Mouse (Mus musculus): ENCODE results near the gene Krtap4-16. TPM values are rescaled to one million over a fixed set of nuclear protein-coding genes. Genes with fewer than 3 reads are reported as not detected.
"Not testable (repeated sequence)": the region's sequence is repeated elsewhere in the genome, so short reads cannot be mapped to it uniquely, and the experiment has no call there.

The Krtap4-16 gene
- not detected in 2 replicates for polyA plus RNA-seq (2014; fragmentation: Nextera tagmentation; extraction: Ambion mirVana)

DNA sequence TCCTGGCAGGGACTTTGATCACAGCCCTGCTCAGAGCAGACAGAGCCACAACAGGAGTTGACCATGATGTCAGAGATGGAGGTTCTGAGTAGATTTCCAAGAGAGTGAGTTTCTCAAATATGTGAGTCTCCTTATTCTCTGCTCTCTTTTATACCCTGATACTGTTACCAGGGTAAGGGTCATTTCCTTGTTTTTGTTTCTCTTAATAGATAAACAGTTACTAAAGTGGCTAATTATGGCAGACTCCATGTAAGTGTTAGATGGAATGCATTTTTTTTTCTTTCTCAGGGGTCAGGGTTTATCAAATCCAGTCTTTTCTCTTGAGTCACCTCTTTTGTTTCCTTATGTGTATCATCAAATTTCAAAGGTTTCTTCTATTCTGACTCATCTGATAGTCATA is at the start of gene Krtap4-16:
TSS of gene Krtap4-16 (minus strand) at position 101 of the 400 bp plus-strand sequence.
- ATAC-seq (ENCODE audit: insufficient number of reproducible peaks, low FRiP score, low TSS enrichment, low read depth) (no peak), DNase-seq (ENCODE audit: low spot score) (no peak)
- Histone ChIP-seq H3K9me3 (ENCODE audit: control insufficient read depth, low read length) (no peaks in the 10 kb centered on the region), H3K4me2 (ENCODE audit: low read depth, severe bottlenecking) (no peak within 1 kb of the TSS), H3K4me1 (ENCODE audit: control insufficient read depth, insufficient read depth, low read length) (no peaks in the 10 kb centered on the region), H3K27me3 (ENCODE audit: control insufficient read depth, insufficient read depth, low read length) (no peaks in the 10 kb centered on the region), H3K36me3 (ENCODE audit: control insufficient read depth, insufficient read depth, low read length) (no peaks in the 10 kb centered on the region), H3K4me3 (ENCODE audit: low read depth, low read length) (no peak within 1 kb of the TSS), H3K9ac (ENCODE audit: low read length) (no peak within 1 kb of the TSS), H3K27ac (replicated peaks; ENCODE audit: low read depth, low read length) (no peak within 1 kb of the TSS)

DNA sequence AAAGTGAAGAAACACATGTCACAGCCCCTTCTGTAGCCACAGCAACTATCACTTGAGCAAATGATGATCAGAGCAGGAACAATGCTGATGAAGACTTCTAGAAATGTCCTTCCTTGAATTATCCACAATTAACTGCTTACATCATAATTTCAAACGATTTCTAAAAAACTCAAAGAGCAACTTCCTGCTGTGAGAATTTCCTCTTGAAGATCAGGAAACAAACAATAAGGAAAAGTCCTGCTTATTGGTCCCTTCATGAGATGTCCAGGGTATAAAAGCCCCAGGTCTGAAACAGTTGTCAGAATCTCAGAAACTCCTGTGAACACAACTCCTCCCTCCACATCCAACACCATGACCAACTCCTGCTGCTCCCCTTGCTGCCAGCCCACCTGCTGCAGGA is 27.5 kb upstream of the Krtap4-16 start, which contains the start of gene Gm11567:
TSS of gene Gm11567 (plus strand) at position 301 of the 400 bp plus-strand sequence.
- 48% methylated on average over 1 of the region's 1 CpGs for WGBS
- H3K9ac ChIP-seq (ENCODE audit: low read length); H3K4me2 ChIP-seq (ENCODE audit: low read depth, severe bottlenecking); H3K4me1 ChIP-seq (ENCODE audit: control insufficient read depth, insufficient read depth, low read length); ATAC-seq (ENCODE audit: insufficient number of reproducible peaks, low FRiP score, low TSS enrichment, low read depth); H3K27me3 ChIP-seq (ENCODE audit: control insufficient read depth, insufficient read depth, low read length); H3K36me3 ChIP-seq (ENCODE audit: control insufficient read depth, insufficient read depth, low read length); H3K27ac ChIP-seq (replicated peaks; ENCODE audit: low read depth, low read length); H3K4me3 ChIP-seq (ENCODE audit: low read depth, low read length); DNase-seq (ENCODE audit: low spot score); H3K9me3 ChIP-seq (ENCODE audit: control insufficient read depth, low read length): not testable (repeated sequence)

DNA sequence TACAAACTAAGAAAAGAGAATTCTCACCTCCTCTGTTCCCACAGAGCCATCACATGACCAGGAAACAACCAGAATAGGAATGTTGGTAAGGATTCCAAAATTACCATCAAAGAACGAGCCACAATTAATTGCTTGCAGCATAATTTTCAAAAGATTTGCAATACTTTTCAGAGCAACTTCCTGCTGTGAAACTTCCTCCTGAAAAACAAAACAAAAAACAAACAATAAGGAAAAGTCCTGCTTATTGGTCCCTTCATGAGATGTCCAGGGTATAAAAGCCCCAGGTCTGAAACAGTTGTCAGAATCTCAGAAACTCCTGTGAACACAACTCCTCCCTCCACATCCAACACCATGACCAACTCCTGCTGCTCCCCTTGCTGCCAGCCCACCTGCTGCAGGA is 21.7 kb upstream of the Krtap4-16 start, which contains the start of gene Krtap9-1:
TSS of gene Krtap9-1 (plus strand) at position 301 of the 400 bp plus-strand sequence.
- not testable (repeated sequence) for H3K27me3 ChIP-seq (ENCODE audit: control insufficient read depth, insufficient read depth, low read length); H3K4me3 ChIP-seq (ENCODE audit: low read depth, low read length); H3K4me2 ChIP-seq (ENCODE audit: low read depth, severe bottlenecking); H3K9ac ChIP-seq (ENCODE audit: low read length); H3K27ac ChIP-seq (replicated peaks; ENCODE audit: low read depth, low read length); H3K9me3 ChIP-seq (ENCODE audit: control insufficient read depth, low read length); ATAC-seq (ENCODE audit: insufficient number of reproducible peaks, low FRiP score, low TSS enrichment, low read depth); H3K36me3 ChIP-seq (ENCODE audit: control insufficient read depth, insufficient read depth, low read length); H3K4me1 ChIP-seq (ENCODE audit: control insufficient read depth, insufficient read depth, low read length); DNase-seq (ENCODE audit: low spot score)
- whole genome bisulfite sequencing: 79% methylated on average over 1 of the region's 1 CpGs

DNA sequence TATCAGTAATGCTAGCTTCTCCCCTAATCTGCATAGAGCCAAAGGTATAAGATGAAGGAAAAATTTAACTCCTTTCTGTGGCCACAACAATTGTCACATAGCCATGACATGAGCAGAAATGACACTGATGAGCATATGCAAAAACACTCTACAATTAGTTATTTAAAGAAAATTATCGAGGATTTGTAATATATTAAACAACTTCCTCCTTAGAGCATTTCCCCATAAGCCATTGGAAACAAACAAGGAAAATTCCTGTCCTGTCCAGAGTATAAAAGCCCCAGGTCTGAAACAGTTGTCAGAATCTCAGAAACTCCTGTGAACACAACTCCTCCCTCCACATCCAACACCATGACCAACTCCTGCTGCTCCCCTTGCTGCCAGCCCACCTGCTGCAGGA is 12.8 kb upstream of the Krtap4-16 start, which contains the start of gene Gm11559:
TSS of gene Gm11559 (plus strand) at position 301 of the 400 bp plus-strand sequence.
- H3K4me3 ChIP-seq (ENCODE audit: low read depth, low read length); H3K4me1 ChIP-seq (ENCODE audit: control insufficient read depth, insufficient read depth, low read length); H3K4me2 ChIP-seq (ENCODE audit: low read depth, severe bottlenecking); H3K27ac ChIP-seq (replicated peaks; ENCODE audit: low read depth, low read length); H3K27me3 ChIP-seq (ENCODE audit: control insufficient read depth, insufficient read depth, low read length); ATAC-seq (ENCODE audit: insufficient number of reproducible peaks, low FRiP score, low TSS enrichment, low read depth); DNase-seq (ENCODE audit: low spot score); H3K9me3 ChIP-seq (ENCODE audit: control insufficient read depth, low read length); H3K36me3 ChIP-seq (ENCODE audit: control insufficient read depth, insufficient read depth, low read length); H3K9ac ChIP-seq (ENCODE audit: low read length): not testable (repeated sequence)
- 71% methylated on average over 1 of the region's 1 CpGs for WGBS

DNA sequence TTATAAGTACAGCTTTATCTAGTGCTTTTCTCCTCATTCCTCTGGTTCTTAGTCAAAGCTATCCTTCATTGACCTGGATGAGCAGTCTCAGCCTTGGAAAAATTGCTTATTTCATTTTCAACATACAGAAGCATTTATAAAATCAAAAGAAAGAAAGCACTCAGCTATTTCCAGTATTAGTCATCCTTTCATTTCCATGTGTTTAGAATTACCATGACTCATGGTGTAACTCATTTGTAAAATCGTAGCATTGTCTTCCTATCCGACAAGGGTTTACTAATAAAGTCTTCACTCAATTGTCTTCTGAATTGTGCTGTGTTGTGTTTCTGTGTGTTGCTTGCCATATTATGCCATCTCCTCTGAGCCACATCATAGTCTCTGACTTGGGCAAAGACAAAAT is 7.4 kb upstream of the Krtap4-16 start:
- Histone ChIP-seq H3K4me1 (ENCODE audit: control insufficient read depth, insufficient read depth, low read length) (no peaks in the 10 kb centered on the region), H3K4me3 (ENCODE audit: low read depth, low read length) (no peak overlapping the region), H3K36me3 (ENCODE audit: control insufficient read depth, insufficient read depth, low read length) (no peaks in the 10 kb centered on the region), H3K9ac (ENCODE audit: low read length) (no peak overlapping the region), H3K27me3 (ENCODE audit: control insufficient read depth, insufficient read depth, low read length) (no peaks in the 10 kb centered on the region), H3K4me2 (ENCODE audit: low read depth, severe bottlenecking) (no peak overlapping the region), H3K27ac (replicated peaks; ENCODE audit: low read depth, low read length) (no peak overlapping the region), H3K9me3 (ENCODE audit: control insufficient read depth, low read length) (no peaks in the 10 kb centered on the region)
- 87% methylated on average over 2 of the region's 2 CpGs for WGBS
- DNase-seq (ENCODE audit: low spot score) (no peak), ATAC-seq (ENCODE audit: insufficient number of reproducible peaks, low FRiP score, low TSS enrichment, low read depth) (no peak)

DNA sequence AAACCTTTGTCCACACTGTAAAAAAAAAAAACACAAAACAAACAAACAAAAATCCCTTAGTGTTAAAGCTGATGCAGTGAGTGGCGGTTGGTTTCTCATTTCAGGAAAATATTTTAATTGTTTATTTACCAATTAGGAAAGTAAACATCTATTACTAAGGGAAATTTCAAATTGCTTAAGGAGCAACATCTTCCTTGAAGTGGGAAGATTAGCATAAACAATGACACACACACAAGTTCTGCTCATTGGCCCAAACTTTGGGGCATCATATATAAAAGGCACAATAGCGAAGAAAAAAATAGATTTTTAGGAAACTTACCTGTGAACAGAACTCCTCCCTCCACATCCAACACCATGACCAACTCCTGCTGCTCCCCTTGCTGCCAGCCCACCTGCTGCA is 6.2 kb upstream of the Krtap4-16 start, which contains the start of gene Gm11568:
TSS of gene Gm11568 (plus strand) at position 301 of the 400 bp plus-strand sequence.
- Histone ChIP-seq H3K9me3 (ENCODE audit: control insufficient read depth, low read length) (no peaks in the 10 kb centered on the region), H3K36me3 (ENCODE audit: control insufficient read depth, insufficient read depth, low read length) (no peaks in the 10 kb centered on the region), H3K4me1 (ENCODE audit: control insufficient read depth, insufficient read depth, low read length) (no peaks in the 10 kb centered on the region), H3K9ac (ENCODE audit: low read length) (no peak within 1 kb of the TSS), H3K27ac (replicated peaks; ENCODE audit: low read depth, low read length) (no peak within 1 kb of the TSS), H3K4me2 (ENCODE audit: low read depth, severe bottlenecking) (no peak within 1 kb of the TSS), H3K4me3 (ENCODE audit: low read depth, low read length) (no peak within 1 kb of the TSS), H3K27me3 (ENCODE audit: control insufficient read depth, insufficient read depth, low read length) (no peaks in the 10 kb centered on the region)
- 88% methylated on average over 2 of the region's 2 CpGs for WGBS
- DNase-seq (ENCODE audit: low spot score) (no peak), ATAC-seq (ENCODE audit: insufficient number of reproducible peaks, low FRiP score, low TSS enrichment, low read depth) (no peak)

DNA sequence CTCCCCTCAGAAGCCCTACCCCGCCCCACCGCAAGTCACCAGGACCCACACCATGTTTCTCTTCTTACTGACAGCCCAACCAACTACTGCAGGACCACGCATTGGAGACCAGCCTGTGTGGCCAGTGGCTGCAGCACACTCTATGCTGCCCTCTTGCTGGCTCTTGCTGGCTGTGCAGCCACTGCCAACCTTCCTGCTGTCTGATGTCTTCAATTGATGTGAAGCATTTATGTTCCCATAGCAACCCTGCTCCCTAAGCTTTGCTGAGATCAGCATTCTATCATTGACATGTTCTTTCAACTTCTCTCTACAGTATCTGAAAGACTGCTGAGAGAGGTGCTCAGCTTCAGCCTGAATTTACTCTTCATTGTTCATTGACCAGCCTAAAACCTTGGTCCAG is 2.7 kb upstream of the Krtap4-16 start:
- ATAC-seq (ENCODE audit: insufficient number of reproducible peaks, low FRiP score, low TSS enrichment, low read depth): no peak
- no peak overlapping the region for H3K4me2 ChIP-seq (ENCODE audit: low read depth, severe bottlenecking)
- 63% methylated on average over 3 of the region's 3 CpGs for WGBS
- H3K4me3 ChIP-seq (ENCODE audit: low read depth, low read length): no peak overlapping the region
- H3K36me3 ChIP-seq (ENCODE audit: control insufficient read depth, insufficient read depth, low read length): no peaks in the 10 kb centered on the region
- no peak for DNase-seq (ENCODE audit: low spot score)
- no peak overlapping the region for H3K9ac ChIP-seq (ENCODE audit: low read length)
- no peaks in the 10 kb centered on the region for H3K9me3 ChIP-seq (ENCODE audit: control insufficient read depth, low read length)
- no peaks in the 10 kb centered on the region for H3K4me1 ChIP-seq (ENCODE audit: control insufficient read depth, insufficient read depth, low read length)
- H3K27me3 ChIP-seq (ENCODE audit: control insufficient read depth, insufficient read depth, low read length): no peaks in the 10 kb centered on the region
- no peak overlapping the region for H3K27ac ChIP-seq (replicated peaks; ENCODE audit: low read depth, low read length)

DNA sequence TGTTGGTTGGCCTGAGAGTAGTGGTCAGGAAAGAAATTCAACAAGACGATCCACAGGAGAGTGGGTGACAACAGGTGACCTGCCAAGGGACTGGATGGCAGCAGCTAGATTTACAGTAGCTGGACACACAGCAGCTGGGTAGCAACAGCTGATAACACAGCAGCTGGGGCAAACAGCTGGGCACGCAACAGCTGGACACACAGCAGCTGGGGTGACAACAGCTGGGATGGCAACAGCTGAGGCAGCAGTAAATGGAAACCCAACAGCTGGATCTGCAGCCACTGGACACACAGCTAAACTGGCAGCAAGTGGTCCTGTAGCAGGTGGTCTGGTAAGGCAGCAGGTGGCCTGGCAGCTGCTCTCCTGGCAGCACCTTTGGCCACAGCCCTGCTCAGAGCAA is 4.7 kb downstream of the Krtap4-16 start:
- H3K27ac ChIP-seq (replicated peaks; ENCODE audit: low read depth, low read length): no peak overlapping the region
- 90% methylated on average over 2 of the region's 2 CpGs for WGBS
- H3K4me3 ChIP-seq (ENCODE audit: low read depth, low read length): no peak overlapping the region
- H3K4me1 ChIP-seq (ENCODE audit: control insufficient read depth, insufficient read depth, low read length): no peaks in the 10 kb centered on the region
- no peak for DNase-seq (ENCODE audit: low spot score)
- ATAC-seq (ENCODE audit: insufficient number of reproducible peaks, low FRiP score, low TSS enrichment, low read depth): no peak
- no peaks in the 10 kb centered on the region for H3K27me3 ChIP-seq (ENCODE audit: control insufficient read depth, insufficient read depth, low read length)
- no peak overlapping the region for H3K9ac ChIP-seq (ENCODE audit: low read length)
- H3K36me3 ChIP-seq (ENCODE audit: control insufficient read depth, insufficient read depth, low read length): no peaks in the 10 kb centered on the region
- no peak overlapping the region for H3K4me2 ChIP-seq (ENCODE audit: low read depth, severe bottlenecking)
- no peaks in the 10 kb centered on the region for H3K9me3 ChIP-seq (ENCODE audit: control insufficient read depth, low read length)

DNA sequence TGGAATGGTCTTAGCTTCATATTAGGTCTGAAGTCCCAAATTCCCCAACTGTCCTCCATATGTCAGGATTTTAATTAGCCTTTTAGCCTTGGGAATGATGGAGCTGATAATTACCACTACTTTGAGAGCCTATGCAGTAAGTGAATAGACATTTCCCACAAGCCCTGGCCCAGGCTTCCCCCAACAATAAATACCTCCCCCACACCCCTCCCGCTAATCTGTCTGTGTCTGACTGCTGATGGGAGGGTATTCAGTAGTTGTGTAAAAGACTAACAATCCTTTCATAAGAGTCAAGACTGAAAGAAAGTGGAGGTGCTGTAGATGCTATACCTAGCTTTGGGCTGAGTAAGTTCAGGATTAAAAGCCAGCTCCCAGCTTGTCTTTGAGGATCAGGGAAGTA is 9.2 kb downstream of the Krtap4-16 start:
- Histone ChIP-seq H3K36me3 (ENCODE audit: control insufficient read depth, insufficient read depth, low read length) (no peaks in the 10 kb centered on the region), H3K4me2 (ENCODE audit: low read depth, severe bottlenecking) (no peak overlapping the region), H3K27me3 (ENCODE audit: control insufficient read depth, insufficient read depth, low read length) (no peaks in the 10 kb centered on the region), H3K27ac (replicated peaks; ENCODE audit: low read depth, low read length) (no peak overlapping the region), H3K4me3 (ENCODE audit: low read depth, low read length) (no peak overlapping the region), H3K9me3 (ENCODE audit: control insufficient read depth, low read length) (no peaks in the 10 kb centered on the region), H3K4me1 (ENCODE audit: control insufficient read depth, insufficient read depth, low read length) (no peaks in the 10 kb centered on the region), H3K9ac (ENCODE audit: low read length) (no peak overlapping the region)
- DNase-seq (ENCODE audit: low spot score): no peak
- 35% methylated on average over 1 of the region's 1 CpGs for WGBS
- ATAC-seq (ENCODE audit: insufficient number of reproducible peaks, low FRiP score, low TSS enrichment, low read depth): no peak

All from limb, embryonic 11.5 days (tissue).